Mouse (Mus musculus): Measurements from ENCODE around the gene Gm11115. TPM values are rescaled to one million over a fixed set of nuclear protein-coding genes. Genes with fewer than 3 reads are reported as not detected.

The Gm11115 gene
- not detected in 2 replicates for polyA plus RNA-seq (2014; fragmentation: Nextera tagmentation; extraction: Ambion mirVana)

GRCm38 (mm10) chr5:88153999-88154398, at the start of gene Gm11115:
TSS of gene Gm11115 (minus strand) at chr5:88154099.
- Histone ChIP-seq H3K4me2 (ENCODE audit: low read depth, low read length) (no peak within 1 kb of the TSS), H3K9me3 (replicated peaks; ENCODE audit: control insufficient read depth, low read length) (no peaks in the 10 kb centered on the region), H3K4me3 (ENCODE audit: low read depth, low read length) (no peak within 1 kb of the TSS), H3K27ac (replicated peaks; ENCODE audit: low read depth, low read length) (no peak within 1 kb of the TSS), H3K36me3 (replicated peaks; ENCODE audit: control insufficient read depth, insufficient read depth, low read depth, low read length) (no peaks in the 10 kb centered on the region), H3K9ac (replicated peaks; ENCODE audit: low read length) (no peak within 1 kb of the TSS), H3K27me3 (ENCODE audit: control insufficient read depth, insufficient read depth, low read length) (no peaks in the 10 kb centered on the region), H3K4me1 (ENCODE audit: control insufficient read depth, insufficient read depth, low read length) (no peaks in the 10 kb centered on the region)
- ATAC-seq (replicated peaks; ENCODE audit: insufficient number of reproducible peaks, low FRiP score, low TSS enrichment, low read depth): no peak
- DNase-seq (ENCODE audit: low spot score): no peak

- no peak within 1 kb of the TSS for H3K4me2 ChIP-seq (ENCODE audit: low read depth, low read length)
- DNase-seq (ENCODE audit: low spot score) (no peak), ATAC-seq (replicated peaks; ENCODE audit: insufficient number of reproducible peaks, low FRiP score, low TSS enrichment, low read depth) (no peak)
- H3K27me3 ChIP-seq (ENCODE audit: control insufficient read depth, insufficient read depth, low read length): no peaks in the 10 kb centered on the region
- H3K27ac ChIP-seq (replicated peaks; ENCODE audit: low read depth, low read length): no peak within 1 kb of the TSS
- no peak within 1 kb of the TSS for H3K9ac ChIP-seq (replicated peaks; ENCODE audit: low read length)
- H3K36me3 ChIP-seq (replicated peaks; ENCODE audit: control insufficient read depth, insufficient read depth, low read depth, low read length): no peaks in the 10 kb centered on the region
- H3K4me3 ChIP-seq (ENCODE audit: low read depth, low read length): no peak within 1 kb of the TSS
- no peaks in the 10 kb centered on the region for H3K4me1 ChIP-seq (ENCODE audit: control insufficient read depth, insufficient read depth, low read length)
- WGBS: 75% methylated on average over 1 of the region's 1 CpGs
- H3K9me3 ChIP-seq (replicated peaks; ENCODE audit: control insufficient read depth, low read length): no peaks in the 10 kb centered on the region
Measured at GRCm38 (mm10) chr5:88111430-88111829, 42.5 kb downstream of the Gm11115 start, which contains the start of gene Gm11116. TSS of gene Gm11116 (minus strand) at chr5:88111530.

Other genes with a start within 250 kb of the Gm11115 start
- 0.22 TPM in 1 of 2 replicates, not detected in the other for gene Csn3, start 228.5 kb downstream of the Gm11115 start, polyA plus RNA-seq (2014; fragmentation: Nextera tagmentation; extraction: Ambion mirVana)
- not detected in 2 replicates for gene 2310003L06Rik, start 184.6 kb downstream of the Gm11115 start, polyA plus RNA-seq (2014; fragmentation: Nextera tagmentation; extraction: Ambion mirVana)
- gene Gm28434, start 184.6 kb downstream of the Gm11115 start, polyA plus RNA-seq (2014; fragmentation: Nextera tagmentation; extraction: Ambion mirVana): not detected in 2 replicates
- gene Cabs1, start 174.7 kb downstream of the Gm11115 start, polyA plus RNA-seq (2014; fragmentation: Nextera tagmentation; extraction: Ambion mirVana): not detected in 2 replicates
- gene Smr3a, start 151.6 kb downstream of the Gm11115 start, polyA plus RNA-seq (2014; fragmentation: Nextera tagmentation; extraction: Ambion mirVana): not detected in 2 replicates
- gene Smr2, start 67.5 kb downstream of the Gm11115 start, polyA plus RNA-seq (2014; fragmentation: Nextera tagmentation; extraction: Ambion mirVana): not detected in 2 replicates
- gene Gm11116, start 42.6 kb downstream of the Gm11115 start, polyA plus RNA-seq (2014; fragmentation: Nextera tagmentation; extraction: Ambion mirVana): not detected in 2 replicates
- not detected in 2 replicates for gene Gm7714, start 114.8 kb upstream of the Gm11115 start, polyA plus RNA-seq (2014; fragmentation: Nextera tagmentation; extraction: Ambion mirVana)
- not detected in 2 replicates for gene Prol1, start 163.2 kb upstream of the Gm11115 start, polyA plus RNA-seq (2014; fragmentation: Nextera tagmentation; extraction: Ambion mirVana)
- gene Amtn, start 222.0 kb upstream of the Gm11115 start, polyA plus RNA-seq (2014; fragmentation: Nextera tagmentation; extraction: Ambion mirVana): not detected in 2 replicates

Data from embryonic facial prominence, embryonic 11.5 days (tissue).